Mouse (Mus musculus) c-Kit-positive CD71-negative TER-119-negative erythroid progenitor cells, embryonic 14.5 days (primary cell): ENCODE measurements at regions not wholly inside any gene's neighbourhood (a gene's known extent, or its start where the extent isn't known, plus 50 kb on each side); places are given as distances from the start of the nearest gene placed in this dataset.

Experiments
- DNase-seq: peaks from one replicate; pipeline ENCODE4 v3.0.0-alpha.2; 2013; ENCODE audit warnings: low read depth

DNA sequence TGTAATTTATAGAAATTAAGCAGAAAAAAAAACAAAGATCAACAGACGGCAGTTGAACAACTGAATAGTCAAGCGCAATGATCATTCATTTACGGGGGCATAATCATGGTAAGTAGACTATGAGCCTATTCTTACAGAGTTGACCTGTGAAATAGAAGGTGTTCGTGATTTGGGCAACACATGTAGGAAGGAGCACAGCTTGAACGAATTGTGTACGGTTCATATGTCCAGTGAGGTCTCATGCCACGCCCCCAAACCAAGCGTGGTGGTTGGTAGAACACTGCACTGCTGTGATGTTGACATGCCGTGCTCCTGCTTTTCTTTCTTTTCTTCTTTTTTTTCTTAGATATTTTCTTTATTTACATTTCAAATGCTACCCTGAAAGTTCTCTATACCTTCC is 563.1 kb downstream of the Etv1 start:
- no peak for DNase-seq

DNA sequence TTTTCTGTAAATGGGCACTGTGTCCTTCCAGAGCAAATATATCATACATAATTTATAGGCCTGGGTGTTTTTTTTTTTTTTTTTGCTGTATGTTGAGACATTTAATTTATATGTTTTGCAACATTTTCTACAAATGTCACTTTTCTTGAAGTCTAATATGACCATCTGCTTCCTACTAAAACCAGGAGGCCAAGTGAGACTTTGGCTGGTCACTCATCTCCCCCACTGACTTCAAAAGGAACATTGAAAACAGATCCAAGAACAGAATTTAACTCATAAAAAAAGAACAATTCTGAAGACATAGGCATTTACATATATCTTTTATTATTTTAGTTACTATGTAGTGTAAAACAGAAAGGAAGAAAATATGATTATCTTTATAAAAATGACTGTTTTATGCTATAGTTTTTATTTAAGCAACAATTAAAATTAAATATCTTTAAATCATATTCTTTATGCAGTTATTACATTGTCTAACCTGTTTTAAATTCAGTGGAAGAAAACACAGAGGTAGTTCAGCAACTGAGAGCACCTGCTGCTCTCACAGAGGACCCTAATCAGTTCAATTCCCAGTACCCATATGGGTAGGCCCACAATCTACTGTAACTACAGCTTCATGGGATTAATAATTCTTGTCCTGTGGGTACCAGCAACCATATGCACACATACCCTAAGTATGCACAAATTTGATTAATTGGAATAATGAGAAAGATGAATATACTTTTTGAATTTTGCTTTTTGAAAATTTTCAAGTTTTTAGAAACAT is 592.5 kb downstream of the Etv1 start:
- no peak for DNase-seq

DNA sequence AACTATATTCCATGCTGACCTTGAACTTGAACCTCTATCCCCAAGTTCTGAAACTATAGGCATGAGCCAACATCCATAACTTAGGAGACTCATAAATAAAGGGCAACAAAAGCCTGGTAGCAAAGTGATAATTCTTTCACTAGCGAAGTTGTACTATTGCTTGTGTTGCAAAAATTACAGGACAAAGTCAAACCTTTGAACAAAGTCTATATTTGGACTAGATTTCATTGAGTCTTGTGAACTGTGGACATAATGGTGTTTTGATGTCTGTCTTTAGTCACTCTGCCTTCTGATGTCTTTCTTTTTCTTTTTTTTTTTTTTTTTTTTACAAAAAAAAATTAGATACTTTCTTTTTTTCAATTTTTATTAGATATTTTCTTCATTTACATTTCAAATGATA is 594.5 kb downstream of the Etv1 start:
- DNase-seq = no peak
